Mouse (Mus musculus) heart, postnatal 0 days (tissue): Measurements from ENCODE around the gene Pam16. TPM values are rescaled to one million over a fixed set of nuclear protein-coding genes. Genes with fewer than 3 reads are reported as not detected.

ENCODE experiments used
- ATAC-seq: fragments of 200-750 bp; cut with Nextera tagmentation; 2 replicates; pipeline ENCODE4 v1.8.0; 2017; ENCODE audit warnings: low read depth, moderate number of reproducible peaks, moderate library complexity; ENCODE audit not compliant: insufficient read depth
- DNase-seq: peaks from one replicate; pipeline ENCODE4 v3.0.0-alpha.2; 2016; ENCODE audit warnings: low spot score
- H3K27ac ChIP-seq: fragments of 300-500 bp; sonication (generic); 2 replicates; pipeline ENCODE4 v1.5.1; 2014; ENCODE audit warnings: low read depth, mild to moderate bottlenecking
- H3K27me3 ChIP-seq: fragments of 300-500 bp; sonication (generic); 2 replicates; pipeline ENCODE4 v1.6.1; 2014; ENCODE audit warnings: low read length, mixed read lengths; ENCODE audit not compliant: control insufficient read depth, insufficient read depth
- H3K36me3 ChIP-seq: fragments of 300-500 bp; sonication (generic); replicated peaks from 2 replicates; pipeline ENCODE4 v1.6.1; 2014; ENCODE audit warnings: low read length, mixed read lengths; ENCODE audit not compliant: control insufficient read depth, insufficient read depth
- H3K4me1 ChIP-seq: fragments of 300-500 bp; sonication (generic); 2 replicates; pipeline ENCODE4 v1.6.1; 2014; ENCODE audit warnings: antibody characterized with exemption; ENCODE audit not compliant: control insufficient read depth, insufficient read depth
- H3K4me2 ChIP-seq: fragments of 300-500 bp; sonication (generic); 2 replicates; pipeline ENCODE4 v1.6.1; 2014; ENCODE audit warnings: low read depth, mild to moderate bottlenecking, low read length, moderate library complexity
- H3K4me3 ChIP-seq: fragments of 300-500 bp; sonication (generic); 2 replicates; pipeline ENCODE4 v1.5.1; 2014; ENCODE audit warnings: low read depth, low read length
- H3K9ac ChIP-seq: fragments of 300-500 bp; sonication (generic); replicated peaks from 2 replicates; pipeline ENCODE4 v1.6.1; 2014; ENCODE audit warnings: low read depth, low read length, mixed read lengths
- H3K9me3 ChIP-seq: fragments of 300-500 bp; sonication (generic); replicated peaks from 2 replicates; pipeline ENCODE4 v1.6.1; 2016; ENCODE audit warnings: low read length; ENCODE audit not compliant: control insufficient read depth
- CTCF ChIP-seq: IDR thresholded peaks from 2 replicates; pipeline ENCODE4 v1.5.1; 2016; ENCODE audit warnings: antibody characterized with exemption, control low read depth, low read depth
- EP300 ChIP-seq: IDR thresholded peaks from 2 replicates; pipeline ENCODE4 v1.6.1; 2016; ENCODE audit warnings: antibody characterized with exemption, low read depth
- WGBS: fragments of 180-500 bp; shearing (Covaris S2); extraction: QIAGEN DNeasy Blood & Tissue Kit; methylation state at CpG from one replicate; pipeline ENCODE4 v1.1.7; 2014; 5-methylcytosine and 5-hydroxymethylcytosine counted together
- polyA plus RNA-seq: library from polyadenylated mRNA; unstranded; fragments of >200 nt; fragmentation: Nextera tagmentation; extraction: Ambion mirVana; gene quantifications from 2 replicates; pipeline ENCODE4 v1.2.1, GENCODE M21; 2015
- total RNA-seq: library from RNA; depleted of rRNA; stranded (reverse); fragments of >200 nt; gene quantifications from 2 replicates; pipeline ENCODE4 v1.2.3, GENCODE M21; 2014; ENCODE audit warnings: low replicate concordance

The Pam16 gene
- total and polyA plus RNA-seq, 2 experiments from 2014 or later: 74.9 to 172 TPM

DNA sequence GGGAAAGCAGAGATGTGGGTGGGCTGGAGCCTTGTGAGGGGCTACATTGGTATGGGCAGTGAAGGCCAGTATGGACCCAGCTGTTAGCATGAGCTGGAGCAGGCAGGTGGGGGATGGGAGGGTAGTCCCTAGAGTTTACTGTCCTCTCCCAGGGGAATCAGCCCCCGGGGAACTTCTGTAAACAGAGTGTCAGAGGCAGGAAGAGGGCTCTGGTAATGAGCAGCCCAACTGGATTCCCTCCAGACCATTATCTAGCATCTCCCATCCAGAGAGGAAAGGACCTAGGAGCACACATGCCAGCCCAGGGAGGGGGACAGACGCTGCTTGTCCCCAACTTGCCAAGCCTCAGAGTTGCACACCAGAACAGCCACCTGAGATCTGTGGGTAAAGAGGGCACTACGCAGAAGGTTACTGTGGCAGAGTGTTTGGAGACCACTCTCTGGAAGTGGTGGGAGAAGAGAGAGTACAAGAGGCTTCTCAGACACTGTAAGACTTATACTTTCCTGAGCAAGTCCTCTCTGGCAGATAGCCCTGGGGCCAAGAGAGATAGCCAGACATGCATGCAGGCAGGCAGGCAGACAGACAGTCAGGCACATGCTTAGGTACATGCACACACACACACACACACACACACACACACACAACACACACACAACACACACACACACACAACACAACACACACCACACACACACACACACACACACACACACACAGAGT lies 16.5 kb upstream of the Pam16 start:
- WGBS: 22% methylated on average over 3 of the region's 3 CpGs
- H3K27me3 ChIP-seq: no peaks in the 10 kb centered on the region
- no peaks in the 10 kb centered on the region for H3K36me3 ChIP-seq
- peak overlapping the region; percentile 71 for H3K4me3 ChIP-seq
- ATAC-seq: no peak
- H3K27ac ChIP-seq: peak overlapping the region; percentile 93
- TF ChIP-seq CTCF (no peak), EP300 (no peak)
- H3K9ac ChIP-seq: no peak overlapping the region; the same call in 1 of the 2 replicates
- H3K4me1 ChIP-seq: peaks cover 57% of the 10 kb centered on the region
- no peak for DNase-seq
- H3K9me3 ChIP-seq: no peaks in the 10 kb centered on the region
- H3K4me2 ChIP-seq: peak overlapping the region; percentile 75

DNA sequence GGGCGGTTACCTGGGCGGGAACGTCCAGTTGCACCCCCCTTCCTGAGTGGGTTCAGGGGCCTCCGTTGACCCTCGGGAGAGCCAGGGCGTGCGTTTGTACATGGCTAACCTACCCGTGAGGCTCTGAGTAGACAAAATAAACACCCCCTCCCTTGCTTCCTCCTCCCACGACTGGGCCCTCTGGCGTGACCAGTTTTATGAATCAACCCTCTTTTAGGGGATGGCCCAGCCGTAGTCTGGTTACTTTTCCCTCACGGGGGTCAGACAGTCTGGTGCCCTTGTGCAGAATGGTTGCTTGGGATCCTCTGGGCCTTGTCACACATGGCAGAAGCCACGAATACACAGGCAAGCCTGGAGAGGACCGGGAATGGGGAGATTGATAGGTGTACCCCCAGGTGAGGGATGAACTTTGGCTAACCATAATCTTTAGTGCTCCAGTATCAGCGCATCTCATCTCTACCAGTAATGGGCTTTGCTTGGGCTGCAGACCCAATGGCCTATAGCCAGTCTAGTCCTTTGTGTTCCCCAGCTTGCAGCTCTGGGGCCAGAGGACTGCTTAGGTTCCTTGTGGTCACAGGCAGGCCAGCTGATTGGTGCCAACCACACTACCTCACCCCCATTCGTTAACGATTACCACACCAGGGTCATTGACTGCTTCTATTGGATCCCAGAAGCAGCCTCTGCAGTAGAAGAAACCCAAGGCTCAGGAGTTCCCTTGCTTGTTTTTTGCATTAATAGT lies 15.6 kb upstream of the Pam16 start:
- Histone ChIP-seq H3K27me3 (no peaks in the 10 kb centered on the region), H3K4me2 (peak overlapping the region; percentile 75), H3K27ac (peak overlapping the region; percentile 93), H3K9ac (peak overlapping the region; percentile 73), H3K4me3 (peak overlapping the region; percentile 71), H3K36me3 (no peaks in the 10 kb centered on the region), H3K9me3 (no peaks in the 10 kb centered on the region), H3K4me1 (peaks cover 56% of the 10 kb centered on the region)
- DNase-seq (no peak), ATAC-seq (no peak)
- no peak for TF ChIP-seq CTCF
- no peak for TF ChIP-seq EP300
- 7% methylated on average over 17 of the region's 17 CpGs for WGBS

DNA sequence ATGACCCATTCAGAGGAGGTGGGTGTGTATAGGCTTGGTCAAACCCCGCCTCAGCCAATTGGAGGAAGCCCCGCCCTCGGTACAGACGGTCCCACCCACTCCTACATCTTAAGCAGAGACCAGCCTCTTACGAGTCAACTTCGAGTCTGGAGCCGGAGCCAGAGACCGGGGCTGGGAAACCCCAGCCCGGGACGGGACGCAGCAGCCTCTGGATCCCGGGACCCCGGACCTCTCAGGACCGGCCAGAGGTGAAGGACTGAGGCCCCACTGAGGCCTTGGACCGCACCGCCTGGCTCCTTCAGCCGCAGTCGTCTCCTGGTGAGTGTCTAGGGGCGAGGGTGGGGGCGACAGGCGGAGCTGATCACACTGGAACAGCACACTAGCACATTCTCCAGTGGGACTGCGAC lies 15.0 kb upstream of the Pam16 start, which contains the start of the genes Vasn and Dnaja3:
Gene Vasn (plus strand): TSS at position 111 of the 407 bp plus-strand sequence.
Gene Dnaja3 (plus strand): TSS at position 159 of the 407 bp plus-strand sequence.
- WGBS: under 1% methylated on average over 22 of the region's 22 CpGs
- peak within 1 kb of the TSS; percentile 71 for H3K4me3 ChIP-seq
- peak within 1 kb of the TSS; percentile 75 for H3K4me2 ChIP-seq
- ATAC-seq (peak; percentile 78), DNase-seq (peak; percentile 91)
- H3K9ac ChIP-seq: peak within 1 kb of the TSS; percentile 73
- H3K9me3 ChIP-seq: no peaks in the 10 kb centered on the region
- H3K27ac ChIP-seq: peak within 1 kb of the TSS; percentile 93
- H3K4me1 ChIP-seq: peaks cover 55% of the 10 kb centered on the region
- H3K27me3 ChIP-seq: no peaks in the 10 kb centered on the region
- TF ChIP-seq EP300: no peak
- no peaks in the 10 kb centered on the region for H3K36me3 ChIP-seq

DNA sequence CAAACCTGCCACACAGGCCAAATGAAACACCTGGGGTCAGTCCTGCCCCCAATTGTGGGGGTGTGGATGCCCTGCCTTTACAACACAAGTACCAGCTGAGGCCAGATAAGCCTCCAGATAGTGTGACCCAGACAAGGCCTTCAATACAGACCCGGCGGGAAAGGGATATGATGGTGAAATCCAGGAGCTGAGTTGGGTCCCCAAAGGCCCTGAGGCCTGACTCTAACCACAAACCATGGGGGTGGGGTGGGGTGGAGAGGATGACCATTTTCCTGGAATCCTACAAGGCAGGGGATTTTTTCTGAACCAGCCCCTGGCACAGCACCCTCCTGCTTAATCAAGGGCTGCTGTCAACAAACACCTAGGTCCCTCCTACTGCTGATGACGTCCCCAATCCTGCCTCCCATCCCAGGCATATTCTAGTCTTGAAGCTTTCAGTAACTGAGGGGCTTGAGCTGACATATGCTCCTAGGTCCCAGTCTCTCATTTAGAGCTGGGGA lies 14.2 kb upstream of the Pam16 start:
- peaks cover 5% of the 10 kb centered on the region; the same call in 1 of the 2 replicates for H3K36me3 ChIP-seq
- H3K27ac ChIP-seq: no peak overlapping the region
- ATAC-seq: no peak
- H3K27me3 ChIP-seq: no peaks in the 10 kb centered on the region
- H3K4me2 ChIP-seq: no peak overlapping the region
- H3K9ac ChIP-seq: no peak overlapping the region
- no peaks in the 10 kb centered on the region for H3K9me3 ChIP-seq
- no peak overlapping the region for H3K4me3 ChIP-seq
- no peak for TF ChIP-seq EP300
- TF ChIP-seq CTCF: no peak
- peaks cover 50% of the 10 kb centered on the region for H3K4me1 ChIP-seq
- WGBS: 63% methylated on average over 3 of the region's 3 CpGs
- DNase-seq: no peak

DNA sequence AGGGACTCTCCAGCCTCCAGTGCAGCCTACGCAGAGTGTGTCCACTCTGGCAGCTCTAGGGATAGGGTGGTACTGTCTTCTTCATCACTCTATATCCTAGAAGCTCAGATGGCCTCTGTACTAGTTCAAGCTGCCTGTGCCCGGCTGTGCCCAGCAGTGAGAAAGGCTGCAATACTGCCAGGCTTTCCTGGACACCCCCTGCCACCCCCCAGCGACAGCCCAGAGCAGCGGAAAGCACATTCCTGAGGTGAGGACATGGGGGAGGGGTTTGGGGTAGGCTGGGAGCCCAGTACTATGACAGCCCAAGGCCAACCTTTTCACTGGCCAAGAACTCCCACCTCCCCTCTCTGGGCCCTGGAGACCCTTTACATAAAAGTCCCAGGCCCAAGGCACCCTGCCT lies 11.0 kb upstream of the Pam16 start:
- H3K27ac ChIP-seq: no peak overlapping the region
- H3K4me2 ChIP-seq: no peak overlapping the region
- peak; percentile 14; the same call in 1 of the 2 replicates for ATAC-seq
- H3K4me1 ChIP-seq: peaks cover 20% of the 10 kb centered on the region
- H3K9ac ChIP-seq: no peak overlapping the region
- 41% methylated on average over 4 of the region's 4 CpGs for WGBS
- peaks cover 15% of the 10 kb centered on the region; the same call in 1 of the 2 replicates for H3K36me3 ChIP-seq
- H3K4me3 ChIP-seq: no peak overlapping the region
- no peak for TF ChIP-seq EP300
- no peak for TF ChIP-seq CTCF
- H3K27me3 ChIP-seq: no peaks in the 10 kb centered on the region
- no peaks in the 10 kb centered on the region for H3K9me3 ChIP-seq
- no peak for DNase-seq
